Mouse (Mus musculus) hindbrain, embryonic 16.5 days (tissue): Measurements from ENCODE around the gene Lipe. TPM values are rescaled to one million over a fixed set of nuclear protein-coding genes. Genes with fewer than 3 reads are reported as not detected.

Experiments
- ATAC-seq: fragments of 200-750 bp; cut with Nextera tagmentation; 2 replicates; pipeline ENCODE4 v1.8.0; 2017; ENCODE audit warnings: moderate TSS enrichment, moderate library complexity
- H3K27ac ChIP-seq: fragments of 300-500 bp; sonication (generic); 2 replicates; pipeline ENCODE4 v1.5.1; 2014; ENCODE audit warnings: low read depth, mild to moderate bottlenecking, control low read depth, low read length, moderate library complexity
- H3K27me3 ChIP-seq: fragments of 300-500 bp; sonication (generic); replicated peaks from 2 replicates; pipeline ENCODE4 v1.6.1; 2014; ENCODE audit warnings: low read length; ENCODE audit not compliant: control insufficient read depth, insufficient read depth
- H3K36me3 ChIP-seq: fragments of 300-500 bp; sonication (generic); 2 replicates; pipeline ENCODE4 v1.6.1; 2014; ENCODE audit warnings: mild to moderate bottlenecking, low read length, moderate library complexity, mixed read lengths; ENCODE audit not compliant: control insufficient read depth, insufficient read depth
- H3K4me1 ChIP-seq: fragments of 300-500 bp; sonication (generic); 2 replicates; pipeline ENCODE4 v1.6.1; 2014; ENCODE audit warnings: low read depth, low read length; ENCODE audit not compliant: control insufficient read depth, insufficient read depth
- H3K4me2 ChIP-seq: fragments of 300-500 bp; sonication (generic); 2 replicates; pipeline ENCODE4 v1.6.1; 2014; ENCODE audit warnings: mild to moderate bottlenecking, low read length, control low read depth, moderate library complexity
- H3K4me3 ChIP-seq: fragments of 300-500 bp; sonication (generic); 2 replicates; pipeline ENCODE4 v1.5.1; 2014; ENCODE audit warnings: mild to moderate bottlenecking, low read length, control low read depth, moderate library complexity
- H3K9ac ChIP-seq: fragments of 300-500 bp; sonication (generic); 2 replicates; pipeline ENCODE4 v1.6.1; 2014; ENCODE audit warnings: low read depth, mild to moderate bottlenecking, control low read depth, low read length, moderate library complexity
- H3K9me3 ChIP-seq: fragments of 300-500 bp; sonication (generic); 2 replicates; pipeline ENCODE4 v1.6.1; 2014; ENCODE audit warnings: mild to moderate bottlenecking, low read length, moderate library complexity; ENCODE audit not compliant: control insufficient read depth
- WGBS: fragments of 180-500 bp; shearing (Covaris S2); extraction: QIAGEN DNeasy Blood & Tissue Kit; methylation state at CpG from one replicate; pipeline ENCODE4 v1.1.7; 2014; 5-methylcytosine and 5-hydroxymethylcytosine counted together
- polyA plus RNA-seq: library from polyadenylated mRNA; unstranded; fragments of >200 nt; fragmentation: Nextera tagmentation; extraction: Ambion mirVana; gene quantifications from 2 replicates; pipeline ENCODE4 v1.2.1, GENCODE M21; 2015

Gene Lipe
- polyA plus RNA-seq, 1 experiment from 2014 or later = 12.4 TPM

- peaks cover 36% of the 10 kb centered on the region for H3K4me1 ChIP-seq
- no peak for ATAC-seq
- H3K36me3 ChIP-seq = peaks cover 9% of the 10 kb centered on the region
- H3K9ac ChIP-seq = no peak overlapping the region
- 82% methylated on average over 2 of the region's 2 CpGs for WGBS
- no peak overlapping the region for H3K4me3 ChIP-seq
- H3K4me2 ChIP-seq = no peak overlapping the region
- no peaks in the 10 kb centered on the region for H3K27me3 ChIP-seq
- H3K27ac ChIP-seq = no peak overlapping the region
- no peaks in the 10 kb centered on the region for H3K9me3 ChIP-seq
Measured at GRCm38 (mm10) chr7:25391856-25392453, 6.6 kb downstream of the Lipe start.

- no peak overlapping the region for H3K4me2 ChIP-seq
- no peaks in the 10 kb centered on the region for H3K27me3 ChIP-seq
- no peak overlapping the region for H3K4me3 ChIP-seq
- ATAC-seq = no peak
- no peak overlapping the region; the same call in 1 of the 2 replicates for H3K9ac ChIP-seq
- no peak overlapping the region for H3K27ac ChIP-seq
- no peaks in the 10 kb centered on the region for H3K9me3 ChIP-seq
- H3K4me1 ChIP-seq = peaks cover 33% of the 10 kb centered on the region
- WGBS = 50% methylated on average over 2 of the region's 2 CpGs
- H3K36me3 ChIP-seq = peaks cover 9% of the 10 kb centered on the region
Measured at GRCm38 (mm10) chr7:25390986-25391385, 7.5 kb downstream of the Lipe start.

GRCm38 (mm10) chr7:25390054-25390770 is 8.3 kb downstream of the Lipe start:
- ATAC-seq = no peak
- WGBS = 41% methylated on average over 8 of the region's 8 CpGs
- Histone ChIP-seq H3K9me3 (no peaks in the 10 kb centered on the region), H3K27me3 (no peaks in the 10 kb centered on the region), H3K9ac (peak overlapping the region; percentile 15; the same call in 1 of the 2 replicates), H3K4me2 (no peak overlapping the region), H3K27ac (0 out of 2 replicates have a peak overlapping the region, but pooled peaks have one; percentile 3), H3K4me3 (no peak overlapping the region), H3K4me1 (peaks cover 36% of the 10 kb centered on the region), H3K36me3 (peaks cover 9% of the 10 kb centered on the region)

DNA sequence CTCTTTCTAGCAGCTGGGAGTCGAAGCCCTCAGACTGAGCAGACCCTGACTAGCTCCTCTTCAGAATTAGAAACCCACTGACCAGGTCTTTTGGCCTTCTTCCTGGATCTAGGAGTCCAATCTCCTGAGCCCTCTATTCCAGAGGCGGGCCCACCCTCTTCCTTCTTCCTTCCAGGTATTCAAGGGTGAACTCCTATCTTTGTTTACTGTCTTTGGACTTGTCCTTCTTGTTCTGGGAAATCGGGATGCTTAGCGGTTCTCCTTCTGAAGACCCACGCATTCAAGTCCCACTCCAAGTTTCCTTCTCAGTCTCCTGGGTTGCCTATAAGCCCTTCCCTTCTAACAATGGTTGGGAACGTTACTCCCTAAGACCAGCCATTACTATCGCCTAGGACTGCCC is 9.6 kb downstream of the Lipe start:
- Histone ChIP-seq H3K9me3 (no peaks in the 10 kb centered on the region), H3K27me3 (no peaks in the 10 kb centered on the region), H3K9ac (no peak overlapping the region), H3K27ac (no peak overlapping the region), H3K4me2 (no peak overlapping the region), H3K4me1 (peaks cover 26% of the 10 kb centered on the region), H3K4me3 (no peak overlapping the region), H3K36me3 (peaks cover 12% of the 10 kb centered on the region)
- 82% methylated on average over 7 of the region's 7 CpGs for WGBS
- ATAC-seq = no peak

DNA sequence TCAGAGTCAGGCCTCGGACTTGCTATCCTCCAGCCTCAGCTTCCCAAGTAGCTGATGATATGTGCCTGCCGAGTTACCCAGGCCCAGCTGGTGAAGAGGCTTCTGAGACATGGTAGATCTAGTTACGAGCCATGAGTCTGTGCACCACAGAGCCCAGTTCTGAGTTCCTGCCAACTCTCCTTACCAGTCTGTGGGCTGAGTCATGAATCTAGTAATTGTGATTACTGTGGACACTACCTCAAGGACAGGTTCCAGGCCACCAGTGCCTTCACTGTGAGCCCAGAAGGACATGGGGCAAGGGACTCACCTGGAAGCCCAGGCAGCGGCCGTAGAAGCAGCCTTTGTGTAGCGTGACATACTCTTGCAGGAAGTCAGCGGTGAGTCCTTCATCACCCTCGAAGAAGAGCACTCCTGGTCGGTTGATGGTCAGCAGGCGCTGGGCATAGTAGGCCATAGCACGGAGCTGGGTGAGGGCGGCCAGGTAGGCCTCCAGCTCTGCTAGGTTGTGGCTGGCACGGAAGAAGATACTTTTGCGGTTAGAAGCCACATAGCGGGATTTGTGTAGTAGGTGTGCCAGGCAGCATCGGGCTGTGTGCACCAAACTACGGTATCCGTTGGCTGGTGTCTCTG is 10.6 kb downstream of the Lipe start:
- 97% methylated on average over 18 of the region's 18 CpGs for WGBS
- Histone ChIP-seq H3K4me3 (no peak overlapping the region), H3K9ac (no peak overlapping the region), H3K4me1 (peaks cover 17% of the 10 kb centered on the region), H3K27me3 (no peaks in the 10 kb centered on the region), H3K9me3 (no peaks in the 10 kb centered on the region), H3K27ac (no peak overlapping the region), H3K36me3 (peaks cover 18% of the 10 kb centered on the region), H3K4me2 (no peak overlapping the region)
- ATAC-seq = no peak

- no peak for ATAC-seq
- Histone ChIP-seq H3K36me3 (peaks cover 19% of the 10 kb centered on the region), H3K9ac (no peak overlapping the region), H3K4me3 (no peak overlapping the region), H3K4me2 (no peak overlapping the region), H3K9me3 (no peaks in the 10 kb centered on the region), H3K4me1 (peaks cover 13% of the 10 kb centered on the region), H3K27me3 (no peaks in the 10 kb centered on the region), H3K27ac (peak overlapping the region; percentile 2; the same call in 1 of the 2 replicates)
- 79% methylated on average over 12 of the region's 12 CpGs for WGBS
Measured at GRCm38 (mm10) chr7:25385850-25386555, 12.5 kb downstream of the Lipe start.

DNA sequence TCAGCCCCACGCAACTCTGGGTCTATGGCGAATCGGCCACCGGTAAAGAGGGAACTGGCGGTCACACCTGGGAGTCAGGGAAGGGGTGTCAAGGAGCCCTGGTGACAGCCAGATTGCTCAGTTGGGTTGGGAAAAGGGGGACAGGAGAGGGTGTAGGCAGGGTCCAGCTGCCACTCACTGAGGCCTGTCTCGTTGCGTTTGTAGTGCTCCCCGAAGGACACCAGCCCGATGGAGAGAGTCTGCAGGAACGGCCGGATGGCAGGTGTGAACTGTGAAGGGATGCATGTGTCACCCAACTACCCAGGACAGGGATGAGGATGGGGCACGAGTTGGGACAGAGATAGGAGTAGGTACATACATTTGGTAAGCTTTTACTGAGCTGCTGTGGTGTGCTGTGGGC is 13.3 kb downstream of the Lipe start:
- no peak for ATAC-seq
- Histone ChIP-seq H3K27ac (no peak overlapping the region), H3K27me3 (no peaks in the 10 kb centered on the region), H3K4me3 (no peak overlapping the region), H3K9me3 (no peaks in the 10 kb centered on the region), H3K4me2 (no peak overlapping the region), H3K9ac (no peak overlapping the region), H3K36me3 (peaks cover 19% of the 10 kb centered on the region), H3K4me1 (peaks cover 11% of the 10 kb centered on the region)
- 91% methylated on average over 12 of the region's 12 CpGs for WGBS

GRCm38 (mm10) chr7:25384818-25385217 is 13.7 kb downstream of the Lipe start:
- H3K4me1 ChIP-seq = peaks cover 9% of the 10 kb centered on the region
- H3K27ac ChIP-seq = no peak overlapping the region
- H3K9me3 ChIP-seq = no peaks in the 10 kb centered on the region
- H3K27me3 ChIP-seq = no peaks in the 10 kb centered on the region
- peaks cover 19% of the 10 kb centered on the region for H3K36me3 ChIP-seq
- no peak overlapping the region for H3K4me2 ChIP-seq
- WGBS = 90% methylated on average over 9 of the region's 9 CpGs
- ATAC-seq = no peak
- H3K4me3 ChIP-seq = no peak overlapping the region
- no peak overlapping the region for H3K9ac ChIP-seq

GRCm38 (mm10) chr7:25384318-25384717 is 14.2 kb downstream of the Lipe start:
- Histone ChIP-seq H3K9ac (no peak overlapping the region; the same call in 1 of the 2 replicates), H3K36me3 (peaks cover 19% of the 10 kb centered on the region), H3K4me2 (no peak overlapping the region), H3K4me3 (no peak overlapping the region), H3K9me3 (no peaks in the 10 kb centered on the region), H3K4me1 (peaks cover 10% of the 10 kb centered on the region), H3K27ac (no peak overlapping the region), H3K27me3 (no peaks in the 10 kb centered on the region)
- ATAC-seq = no peak
- WGBS = 87% methylated on average over 13 of the region's 13 CpGs
